Mouse (Mus musculus) right cerebral cortex, postnatal 14 days (tissue): ENCODE measurements around the gene Il6st.
"Not testable (repeated sequence)": the region's sequence is repeated elsewhere in the genome, so short reads cannot be mapped to it uniquely, and the experiment has no call there.

Experiments
- DNase-seq: peaks from one replicate; pipeline ENCODE4 v3.0.0; 2022

Gene Il6st

DNA sequence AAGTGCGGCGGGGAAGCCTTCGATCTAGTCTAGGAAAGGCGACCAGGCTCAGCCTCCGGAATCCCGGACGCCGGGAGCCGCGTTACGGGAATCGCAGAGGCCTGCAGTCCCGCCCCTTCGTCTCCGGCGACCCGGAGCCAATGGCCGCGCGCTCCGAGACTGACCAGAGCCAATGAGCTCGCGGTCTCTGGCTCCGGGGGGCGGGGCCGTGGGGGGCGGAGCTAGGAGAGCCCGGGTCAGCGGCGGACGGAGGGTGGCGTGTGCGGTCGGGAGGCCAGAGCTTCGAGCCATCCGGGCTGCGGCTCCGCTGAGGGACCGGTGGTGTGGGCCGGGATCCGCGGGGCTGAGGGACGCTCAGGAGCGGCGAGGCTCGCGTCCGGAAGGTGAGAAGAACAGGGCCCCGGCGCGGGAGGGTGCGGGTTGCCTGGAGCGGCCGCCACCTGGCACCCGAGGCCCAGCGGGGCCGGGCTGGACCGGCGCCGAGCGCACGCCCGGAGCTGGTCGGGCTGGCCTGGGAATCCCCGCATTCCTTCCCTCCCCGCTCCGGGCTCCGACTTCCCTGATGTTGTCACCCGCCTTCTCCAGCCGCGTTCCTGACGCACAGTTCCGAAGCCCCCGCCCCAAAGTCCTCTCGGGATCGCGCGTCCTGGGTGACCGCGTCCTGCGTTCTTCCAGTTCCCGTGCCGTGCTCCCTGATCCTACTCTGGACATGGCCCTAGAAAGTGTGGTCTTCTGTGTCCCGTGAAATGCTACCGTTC is at the start of gene Il6st:
Il6st (plus strand) TSS at position 203 of the 758 bp plus-strand sequence.
- DNase-seq = peak; percentile 96

GRCm38 (mm10) chr13:112415896-112416295 is 48.0 kb upstream of the Il6st start:
- no peak for DNase-seq

GRCm38 (mm10) chr13:112416410-112417162 is 47.3 kb upstream of the Il6st start:
- DNase-seq = no peak

GRCm38 (mm10) chr13:112417163-112417523 is 46.7 kb upstream of the Il6st start:
- DNase-seq = no peak

- no peak for DNase-seq
Measured at GRCm38 (mm10) chr13:112417861-112418423, 45.9 kb upstream of the Il6st start.

GRCm38 (mm10) chr13:112418595-112418994 is 45.3 kb upstream of the Il6st start:
- no peak for DNase-seq

GRCm38 (mm10) chr13:112424212-112424611 is 39.7 kb upstream of the Il6st start:
- DNase-seq = no peak

- DNase-seq = no peak
Measured at GRCm38 (mm10) chr13:112424635-112425034, 39.2 kb upstream of the Il6st start.

GRCm38 (mm10) chr13:112425181-112425654 is 38.7 kb upstream of the Il6st start:
- DNase-seq = no peak

DNA sequence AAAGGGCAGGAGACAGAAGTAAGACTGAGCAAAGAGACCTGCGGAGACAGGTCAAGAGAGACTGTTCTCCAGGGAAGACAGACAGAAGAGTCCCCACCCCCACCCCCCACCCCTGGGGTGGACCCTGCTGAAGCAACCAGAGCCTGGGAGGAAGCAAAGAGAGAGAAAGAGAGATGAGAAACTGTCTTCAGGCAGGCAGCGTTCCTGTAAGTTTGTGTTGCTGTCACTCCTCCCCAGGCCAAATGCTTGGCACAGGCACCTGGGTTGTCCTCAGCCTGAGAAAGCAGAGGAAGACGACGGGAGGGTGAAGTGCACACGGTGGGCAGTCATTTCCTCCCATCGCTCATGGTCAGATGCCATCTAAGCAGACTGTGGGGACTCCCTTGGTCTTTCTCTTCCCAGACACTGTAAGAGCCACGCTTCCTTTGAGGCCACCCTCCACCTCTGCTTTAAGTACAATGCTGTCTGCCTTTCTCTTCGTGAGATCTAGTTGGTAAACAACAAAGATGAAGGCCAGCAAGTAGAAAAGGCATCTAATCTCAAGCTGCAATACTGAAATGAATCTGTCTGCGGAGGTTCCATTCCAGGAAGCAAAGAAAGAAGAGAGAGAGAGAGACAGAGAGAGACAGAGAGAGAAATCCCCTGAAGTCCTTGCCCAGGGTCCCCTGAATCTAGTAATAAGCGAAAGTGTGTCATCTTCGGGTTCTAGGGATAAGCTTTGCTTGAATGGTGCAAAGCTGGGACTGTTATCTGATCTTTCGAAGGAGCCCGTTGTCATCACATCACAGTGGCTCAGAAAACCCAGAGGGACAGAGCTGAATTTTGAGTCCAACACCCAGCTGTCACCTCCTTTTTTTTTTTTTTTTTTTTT is 37.4 kb upstream of the Il6st start:
- no peak for DNase-seq

DNA sequence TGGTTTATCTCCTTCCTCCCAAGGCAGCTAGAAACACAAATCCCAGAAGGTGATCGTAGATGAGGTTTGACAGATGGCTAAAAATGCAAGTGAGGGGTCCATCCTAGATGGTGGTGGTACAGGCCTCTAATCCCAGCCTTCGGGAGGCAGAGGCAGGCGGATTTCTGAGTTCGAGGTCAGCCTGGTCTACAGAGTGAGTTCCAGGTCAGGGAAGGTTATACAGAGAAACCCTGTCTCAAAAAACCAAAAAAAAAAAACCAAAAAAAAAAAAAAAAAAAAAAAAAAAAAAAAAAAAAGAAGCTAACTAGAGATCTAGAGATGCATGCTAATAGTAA is 36.8 kb upstream of the Il6st start:
- not testable (repeated sequence) for DNase-seq

DNA sequence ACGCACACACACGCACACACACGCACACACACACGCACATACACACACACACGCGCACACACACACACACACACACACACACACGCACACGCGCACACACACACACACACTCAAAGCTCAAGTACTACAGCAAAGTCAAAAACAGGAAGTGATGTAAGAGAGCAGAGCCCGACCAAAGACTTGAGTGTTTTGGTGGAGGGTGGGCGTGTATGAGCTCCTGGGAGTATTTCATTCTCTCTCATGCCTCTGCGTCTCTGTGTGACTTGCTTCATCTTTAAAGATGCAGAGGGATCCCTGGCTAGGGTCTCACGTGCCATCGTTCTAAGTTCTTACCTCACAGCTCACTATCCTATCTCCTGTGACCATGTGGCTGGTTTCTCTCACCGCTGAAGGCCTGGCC is 36.3 kb upstream of the Il6st start:
- no peak for DNase-seq

DNA sequence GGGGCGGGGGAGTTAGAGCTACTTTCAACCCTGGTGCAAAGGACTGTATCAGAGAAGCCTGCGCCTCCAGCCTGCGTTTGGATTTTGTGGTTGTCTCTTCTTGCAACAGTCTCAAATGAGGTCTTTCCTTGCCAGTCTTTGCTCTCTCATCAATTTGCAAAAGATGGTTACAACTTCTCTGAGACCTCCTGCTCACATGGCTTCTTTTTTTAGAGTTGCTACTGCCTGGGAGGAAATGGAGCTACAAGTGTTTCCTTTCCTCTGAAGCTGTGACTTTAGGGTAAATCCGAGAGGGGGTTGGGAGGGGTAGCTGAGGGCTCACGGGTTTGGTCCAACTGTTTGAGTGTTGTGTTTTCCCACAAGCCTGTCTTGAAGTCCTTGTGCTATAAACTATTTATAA is 30.6 kb upstream of the Il6st start:
- no peak for DNase-seq

DNA sequence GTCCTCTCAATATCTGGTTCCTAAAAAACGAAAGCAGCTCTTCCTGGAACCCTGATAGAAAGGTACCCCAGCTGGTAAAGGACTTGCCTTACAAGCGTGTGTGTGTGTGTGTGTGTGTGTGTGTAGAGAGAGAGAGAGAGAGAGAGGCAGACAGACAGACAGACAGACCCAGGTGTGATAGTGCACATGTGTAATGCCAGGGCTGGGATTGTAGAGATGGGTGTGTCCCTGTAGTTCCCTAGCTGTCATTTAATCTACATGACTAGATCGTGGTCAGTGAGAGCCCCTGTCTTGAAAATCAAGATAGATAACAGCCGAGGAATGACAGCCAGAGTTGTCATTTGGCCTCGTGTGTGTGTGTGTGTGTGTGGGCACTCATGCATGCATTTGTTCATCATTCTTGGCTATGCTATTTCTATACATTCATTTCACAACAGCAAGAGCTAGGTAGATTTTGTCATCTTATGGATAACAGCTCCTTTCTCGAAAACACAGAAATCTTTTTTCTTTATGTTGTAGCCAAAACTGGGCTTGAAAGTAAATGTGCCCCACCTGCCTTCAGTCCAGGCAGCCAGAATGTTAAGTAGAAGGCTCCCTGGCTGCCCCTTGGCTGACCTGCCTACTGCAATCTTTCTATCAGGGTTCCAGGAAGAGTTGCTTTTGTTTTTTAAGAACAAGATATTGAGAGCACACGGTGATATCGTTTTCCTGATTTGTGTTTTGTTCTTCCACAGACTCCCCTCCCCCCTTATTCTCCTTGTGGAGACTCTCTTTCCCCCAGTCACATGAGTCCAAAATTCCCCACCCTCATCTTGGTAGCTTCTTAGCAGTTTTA is 28.4 kb upstream of the Il6st start:
- DNase-seq = no peak

DNA sequence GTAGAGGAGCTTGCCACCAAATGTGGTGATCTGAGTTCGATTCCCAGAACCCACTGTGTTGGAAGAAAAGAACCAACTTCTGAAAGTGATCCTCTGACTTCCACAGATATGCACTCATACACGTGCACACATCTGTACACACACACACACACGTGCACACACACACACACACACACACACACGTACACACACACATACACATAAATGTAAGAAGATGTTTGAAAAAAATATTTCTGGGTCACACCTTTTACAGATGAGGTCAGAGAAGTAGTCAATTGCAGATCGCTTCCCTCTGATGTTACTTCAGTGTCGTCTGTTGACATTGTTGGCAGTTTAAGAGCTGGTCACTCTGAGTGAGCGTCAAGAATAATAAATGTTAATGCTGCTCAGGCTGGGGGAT is 27.6 kb upstream of the Il6st start:
- no peak for DNase-seq

DNA sequence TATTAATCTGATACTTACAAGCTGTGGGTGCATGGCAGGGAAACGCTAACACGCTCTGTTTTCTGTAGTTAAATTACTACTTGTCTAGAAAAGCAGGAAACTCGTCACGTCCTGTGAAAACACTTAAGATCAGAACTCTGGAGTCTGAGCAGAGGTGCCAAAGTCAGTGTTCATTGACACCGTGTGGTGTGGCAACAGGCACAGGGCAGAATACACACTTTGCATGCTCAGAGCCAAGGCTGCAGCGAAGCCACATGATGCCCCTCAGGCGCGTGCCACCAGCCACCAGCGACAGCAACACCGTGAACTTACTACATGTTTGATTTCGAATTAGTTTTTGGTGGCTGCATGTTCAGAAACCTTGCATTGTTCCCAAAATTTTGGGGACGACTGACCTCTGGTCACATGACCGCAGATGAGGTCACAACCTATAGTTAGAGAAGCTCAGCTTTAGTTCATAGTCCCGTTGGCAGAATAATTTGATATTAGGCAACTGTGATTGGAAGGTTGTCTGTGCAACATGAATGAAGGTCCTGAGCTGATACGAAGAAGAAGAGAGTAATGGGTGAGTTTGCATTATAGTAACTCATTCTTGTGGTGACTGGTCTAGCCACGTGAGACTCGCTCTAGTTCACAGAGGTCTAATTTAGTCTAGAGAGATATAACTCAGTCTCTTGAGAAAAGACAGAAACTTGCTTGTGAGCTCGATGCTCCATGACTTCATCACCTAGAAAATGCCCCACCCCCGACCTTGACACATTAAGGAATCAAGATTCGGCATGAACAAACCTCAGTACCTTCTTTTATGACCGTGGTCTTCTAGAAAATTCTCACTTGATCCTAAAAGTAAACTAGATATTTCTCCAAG is 25.6 kb upstream of the Il6st start:
- no peak for DNase-seq

DNA sequence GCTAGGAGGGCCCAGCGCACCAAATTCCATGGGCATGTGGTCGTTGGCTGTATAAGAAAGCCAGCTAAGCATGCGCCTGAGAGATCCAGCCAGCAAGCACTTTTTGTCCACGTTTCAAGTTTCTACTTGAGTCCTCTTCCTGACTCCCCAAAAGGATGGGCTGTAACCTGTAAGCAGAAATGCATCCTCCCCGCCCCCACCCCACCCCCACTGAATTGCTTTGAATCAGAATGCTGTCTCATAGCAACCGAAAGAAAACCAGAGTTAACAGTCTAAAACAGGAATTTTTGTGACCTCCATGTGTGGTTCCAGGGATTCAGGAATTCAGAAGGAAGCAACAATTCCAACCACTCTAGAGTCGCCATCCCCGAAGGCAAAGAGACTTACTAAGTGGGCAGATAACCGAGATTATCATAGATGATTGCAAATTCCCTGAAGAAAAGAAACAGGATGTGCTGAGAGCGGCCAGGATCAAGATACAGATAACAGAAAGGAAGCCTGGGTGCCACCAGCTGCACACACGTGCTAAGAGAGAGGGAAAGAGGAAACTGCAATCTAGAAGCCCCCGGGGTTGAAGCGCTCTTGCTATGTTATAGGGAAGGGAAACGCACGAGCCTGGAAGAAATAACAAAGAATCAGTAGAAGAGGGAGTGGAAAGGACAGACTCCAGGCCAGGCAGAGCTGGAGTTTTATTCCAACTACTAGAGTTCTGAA is 24.6 kb upstream of the Il6st start:
- no peak for DNase-seq

DNA sequence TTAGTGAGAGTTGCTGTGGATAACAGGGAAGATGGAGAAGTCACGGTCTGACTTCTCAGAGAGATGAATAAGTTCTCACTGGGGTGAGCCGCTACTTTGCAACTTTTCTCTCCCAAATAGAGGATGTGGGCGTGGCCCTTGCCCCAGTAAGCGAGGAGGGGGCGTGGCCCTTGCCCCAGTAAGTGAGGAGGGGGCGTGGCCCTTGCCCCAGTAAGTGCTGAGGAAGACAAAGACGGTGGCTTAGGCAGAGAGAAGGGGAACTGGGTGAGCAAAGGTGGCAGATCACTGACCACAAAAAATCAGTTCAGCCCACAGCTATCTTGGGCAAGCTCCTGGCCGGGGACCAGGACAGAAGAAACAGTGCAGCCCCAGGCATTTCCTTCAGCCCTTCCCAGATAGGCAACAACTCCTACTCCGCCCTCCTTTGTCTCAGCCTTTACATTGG is 23.9 kb upstream of the Il6st start:
- DNase-seq = peak; percentile 43

GRCm38 (mm10) chr13:112440668-112441067 is 23.2 kb upstream of the Il6st start:
- no peak for DNase-seq

DNA sequence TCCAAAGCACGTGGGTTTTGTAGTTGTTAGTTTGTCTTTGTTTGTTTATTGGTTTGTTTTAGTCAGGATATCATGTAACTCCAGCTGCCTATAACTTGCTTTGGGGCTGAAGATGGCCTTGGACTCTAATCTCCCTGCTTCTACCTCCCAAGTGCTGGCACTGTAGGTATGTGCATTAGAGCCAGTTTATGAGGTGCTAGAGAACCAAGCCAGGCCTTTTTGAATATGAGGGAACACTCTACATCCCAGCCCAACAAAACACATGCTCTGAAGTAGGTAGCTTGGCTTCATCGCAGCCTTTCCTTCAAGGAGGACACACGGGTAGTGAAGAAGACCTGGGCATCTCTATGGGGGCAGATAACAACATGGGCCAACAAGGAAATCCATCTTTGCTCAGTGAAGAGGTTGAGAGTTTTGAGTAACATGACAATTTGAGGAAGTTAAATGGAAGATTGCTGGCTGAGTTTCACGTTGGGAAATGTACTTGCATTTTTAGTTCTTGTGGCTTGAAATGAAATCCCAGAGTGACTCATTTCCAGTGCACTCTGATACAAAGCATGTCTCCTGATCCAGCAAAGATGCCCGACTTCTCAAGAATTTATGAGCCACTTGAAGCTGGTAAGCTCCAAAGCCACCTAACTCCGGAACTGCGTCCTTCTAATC is 20.9 kb upstream of the Il6st start:
- no peak for DNase-seq
